Mouse (Mus musculus): Measurements from ENCODE around the gene Il27ra.
"Not testable (repeated sequence)": the region's sequence is repeated elsewhere in the genome, so short reads cannot be mapped to it uniquely, and the experiment has no call there.

Gene Il27ra

GRCm38 (mm10) chr8:84015833-84016232 lies 26.6 kb downstream of the Il27ra start:
- DNase-seq = no peak

DNA sequence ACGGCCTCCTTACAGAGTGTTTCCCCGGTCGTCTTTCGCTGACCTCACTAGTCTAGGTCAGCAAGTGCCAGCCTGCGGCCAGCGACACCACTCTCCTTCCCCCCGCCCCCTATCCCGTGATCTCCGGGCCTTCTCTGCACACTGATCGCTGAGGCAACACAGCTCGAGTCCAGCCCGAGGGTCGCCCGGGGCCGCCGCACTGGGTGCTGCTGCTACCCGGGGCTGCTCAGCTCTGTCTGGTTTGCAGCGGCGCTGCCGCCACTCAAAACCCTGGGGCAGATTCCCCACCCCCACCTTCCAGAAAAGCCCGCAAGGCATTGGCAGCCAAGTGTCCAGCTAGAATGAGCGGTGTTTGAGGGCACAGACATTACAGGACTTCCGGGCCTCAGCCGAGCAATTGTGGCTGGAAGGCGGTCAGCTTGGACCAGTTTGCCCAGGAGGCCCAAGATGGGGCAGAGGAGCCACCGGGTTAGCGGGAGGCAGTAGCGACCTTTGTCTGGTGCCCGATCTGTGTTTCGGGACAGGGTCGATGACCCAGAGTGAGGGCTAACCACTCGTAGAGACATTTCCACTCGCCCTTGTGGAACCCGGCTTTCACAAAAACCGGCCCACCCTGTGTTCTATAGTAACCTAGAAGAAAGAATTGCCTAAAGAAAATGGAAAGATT lies 29.8 kb downstream of the Il27ra start:
- peak in 1 of 2 experiments; percentile 49 for DNase-seq

GRCm38 (mm10) chr8:84011705-84012498 lies 30.5 kb downstream of the Il27ra start, which contains the start of gene 2210011C24Rik:
Gene 2210011C24Rik (minus strand): TSS chr8:84012171.
- peak; percentile 86 to 87 for DNase-seq

DNA sequence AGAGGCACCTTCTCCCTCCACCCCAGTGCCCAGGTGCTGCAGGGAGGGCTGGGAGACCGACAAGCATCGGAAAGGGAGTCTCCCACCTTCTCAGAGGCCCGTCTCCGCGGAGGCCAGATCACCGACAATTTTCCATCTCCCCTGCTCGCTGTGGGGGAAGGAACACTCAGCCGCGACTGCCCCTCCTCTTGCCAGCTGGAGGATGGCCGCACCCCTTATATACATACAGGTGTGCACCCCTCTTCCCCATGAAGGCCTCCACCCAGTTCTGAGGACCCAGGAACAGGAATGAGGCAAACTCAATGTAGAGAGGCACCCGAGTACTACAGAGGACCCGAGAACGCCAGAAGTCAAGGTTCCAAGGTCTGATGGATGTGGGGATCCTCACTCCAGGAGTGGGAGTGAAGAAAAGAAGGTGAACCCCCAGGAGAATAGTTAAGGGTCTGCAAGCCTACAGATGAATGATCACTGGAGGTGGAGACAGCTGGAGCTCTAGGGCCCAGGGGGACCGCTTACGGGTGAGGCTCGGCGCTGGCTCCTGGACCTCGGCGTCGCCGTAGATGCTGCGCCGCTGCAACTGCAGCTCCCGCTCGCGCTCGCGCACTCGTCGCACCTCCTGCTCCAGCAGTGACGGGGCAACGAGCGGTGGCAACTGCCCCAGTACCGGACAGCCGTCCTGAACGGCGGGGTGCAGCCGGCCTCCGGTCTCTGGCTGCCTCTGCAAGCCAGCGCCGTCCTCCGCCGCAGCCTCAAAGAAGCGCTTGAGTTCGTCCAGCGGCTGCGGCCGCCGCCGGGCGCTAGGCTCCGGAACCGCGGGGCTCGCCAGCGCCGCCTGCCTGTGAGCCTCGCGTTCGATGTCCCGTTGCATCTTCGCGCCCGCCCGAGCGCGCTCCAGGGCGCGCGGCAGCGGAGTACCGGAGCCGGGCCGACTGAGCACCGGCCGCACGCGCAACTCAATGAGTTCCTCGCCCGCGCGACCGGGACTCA lies 31.5 kb downstream of the Il27ra start:
- DNase-seq = peak; percentile 74 to 77

- DNase-seq = peak; percentile 87 to 89
Measured at GRCm38 (mm10) chr8:84009876-84010275, 32.5 kb downstream of the Il27ra start.

- DNase-seq = no peak
Measured at GRCm38 (mm10) chr8:84008362-84008761, 34.0 kb downstream of the Il27ra start.

- DNase-seq = not testable (repeated sequence)
Measured at GRCm38 (mm10) chr8:84005502-84005901, 36.9 kb downstream of the Il27ra start.

- peak; percentile 95 to 96 for DNase-seq
Measured at GRCm38 (mm10) chr8:84004533-84005201, 37.7 kb downstream of the Il27ra start.

DNA sequence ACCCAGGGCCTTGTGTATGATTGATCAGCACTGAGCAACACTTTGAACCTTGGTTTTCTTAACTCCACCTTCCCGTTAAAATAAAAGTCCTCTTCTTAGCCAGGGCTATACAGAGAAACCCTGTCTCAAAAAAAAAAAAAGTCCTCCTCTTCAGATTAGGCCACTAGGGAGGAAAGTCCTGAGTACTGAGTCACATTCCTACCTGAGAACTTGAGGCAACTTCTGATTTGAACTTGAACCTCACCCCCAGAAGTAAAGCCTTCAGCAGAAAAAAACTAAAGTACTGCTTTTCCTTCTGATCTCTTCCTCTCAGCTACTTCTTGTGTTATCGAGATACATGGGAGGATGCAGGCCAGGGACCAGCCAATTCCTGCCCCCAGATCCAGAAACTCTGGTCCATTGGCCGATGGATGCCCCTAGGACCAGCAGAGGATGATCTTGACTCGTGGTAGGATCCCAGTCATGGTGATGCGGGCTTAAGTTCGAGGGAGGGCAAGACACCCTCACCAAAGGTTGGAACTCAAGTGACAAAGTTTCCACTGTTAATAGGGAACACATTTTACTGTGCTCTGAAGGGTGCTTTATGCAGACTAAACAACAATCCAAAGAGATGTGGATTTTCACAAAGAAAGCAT lies 38.7 kb downstream of the Il27ra start:
- DNase-seq = no peak

- no peak for DNase-seq
Measured at GRCm38 (mm10) chr8:84002957-84003611, 39.3 kb downstream of the Il27ra start.

DNA sequence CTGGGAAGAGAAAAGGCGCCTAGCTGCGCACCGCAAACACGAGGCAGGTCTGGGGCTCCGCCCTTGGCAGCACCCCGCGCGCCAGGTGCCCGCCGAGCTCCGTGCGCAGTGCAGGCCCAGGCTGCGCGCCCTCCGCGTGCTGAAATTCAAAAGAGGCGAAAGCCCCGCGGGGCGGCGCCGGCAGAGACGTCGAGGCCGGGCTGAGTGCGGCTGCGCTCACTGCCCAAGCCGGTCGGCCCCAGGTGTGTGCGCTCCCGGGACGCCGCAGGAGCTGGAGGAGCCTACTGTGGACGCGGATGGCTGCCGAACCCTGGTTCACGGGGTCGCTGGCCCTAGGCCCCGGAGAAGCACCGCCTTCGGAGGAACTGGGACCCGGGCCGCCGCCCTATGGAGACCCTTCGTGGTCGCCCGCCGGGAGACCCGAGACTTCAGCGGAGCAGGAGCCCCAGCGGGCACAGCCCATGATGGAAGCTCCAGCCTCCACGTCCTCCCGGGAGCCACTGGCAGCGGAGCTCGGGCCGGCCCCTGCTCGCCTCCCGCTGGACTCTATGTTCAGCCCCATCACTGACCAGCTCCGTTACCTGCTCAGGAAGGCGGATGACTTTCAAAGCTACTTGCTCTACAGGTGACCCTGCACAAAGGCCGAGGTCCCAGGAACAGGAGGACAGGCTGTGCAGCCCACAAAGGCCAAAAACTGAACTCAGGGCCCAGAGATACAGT lies 40.9 kb downstream of the Il27ra start, which contains the start of gene 1700067K01Rik:
TSS of gene 1700067K01Rik (plus strand) at position 222 of the 720 bp plus-strand sequence.
- DNase-seq = no peak

DNA sequence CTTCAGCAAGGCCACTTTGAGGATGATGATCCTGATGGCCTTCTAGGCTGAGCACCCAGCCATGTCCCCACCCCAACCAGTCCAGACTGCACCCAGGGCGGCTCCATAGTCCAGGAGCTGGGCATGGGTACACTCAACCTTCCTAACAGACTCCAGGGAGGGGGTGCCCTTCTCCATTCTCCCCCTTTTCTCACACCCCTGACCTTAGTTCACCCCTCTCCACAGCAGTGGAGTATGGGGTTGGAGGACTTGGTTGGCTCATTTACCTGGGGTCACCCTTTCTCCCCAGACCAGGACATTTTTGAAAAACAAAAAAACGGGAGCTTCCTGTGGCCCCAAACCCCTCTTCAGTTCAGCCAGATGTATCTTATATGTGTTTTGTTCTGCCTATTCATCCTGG lies 42.6 kb downstream of the Il27ra start:
- DNase-seq = no peak

GRCm38 (mm10) chr8:83999057-83999705 lies 43.2 kb downstream of the Il27ra start:
- DNase-seq = no peak

- peak; percentile 54 to 60 for DNase-seq
Measured at GRCm38 (mm10) chr8:83998231-83999056, 43.9 kb downstream of the Il27ra start.

- no peak for DNase-seq
Measured at GRCm38 (mm10) chr8:83997511-83998141, 44.8 kb downstream of the Il27ra start, which contains the start of gene Samd1. Gene Samd1 (plus strand): TSS chr8:83997672.

DNA sequence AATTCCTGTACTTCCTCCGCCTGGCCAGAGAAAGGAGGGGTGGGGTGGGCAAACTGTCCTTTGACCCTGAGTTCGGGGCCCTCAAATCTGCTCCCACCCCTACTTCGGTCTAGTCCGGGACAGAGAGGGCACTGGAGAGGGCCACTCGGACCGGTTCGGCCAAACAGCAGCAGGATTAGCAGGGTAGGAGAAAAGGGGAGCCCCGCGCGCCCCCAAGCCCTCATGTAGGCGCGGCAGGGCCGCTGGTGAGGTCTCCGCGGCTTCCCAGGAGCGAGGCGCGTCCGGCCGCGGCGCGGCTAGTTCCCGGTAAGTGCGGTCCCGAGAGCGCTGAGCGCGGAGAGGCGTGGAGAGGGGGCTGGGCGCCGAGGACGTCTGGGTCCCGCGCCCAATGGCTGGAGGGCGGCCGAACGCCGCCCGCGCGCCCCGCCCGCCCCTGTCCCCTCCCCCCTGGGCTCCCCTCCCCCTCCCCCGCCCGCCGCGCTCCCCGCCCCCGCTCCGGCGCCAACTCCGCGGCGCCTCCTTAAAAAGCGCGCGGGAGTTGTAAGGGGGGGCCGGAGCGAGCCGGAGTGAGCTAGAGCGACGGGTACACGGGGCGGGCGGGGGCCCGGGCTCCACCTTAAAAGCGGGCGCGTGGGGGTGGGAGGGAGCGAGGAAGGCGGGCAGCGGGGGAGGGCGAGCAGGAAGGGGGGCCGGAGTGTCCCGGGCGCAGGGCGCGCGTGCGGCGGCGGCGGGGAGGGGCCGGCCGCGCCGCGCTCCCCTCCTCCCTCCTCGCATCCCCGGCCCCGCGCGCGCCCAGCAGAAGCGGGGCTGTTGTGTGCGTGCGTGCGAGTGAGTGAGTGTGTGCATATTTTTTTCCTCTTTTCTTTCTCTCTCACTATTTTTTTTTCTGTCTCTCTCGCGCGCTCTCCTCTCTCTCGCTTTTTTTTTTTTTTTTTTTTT lies 45.6 kb downstream of the Il27ra start:
- peak; percentile 91 to 93 for DNase-seq

GRCm38 (mm10) chr8:83995973-83996372 lies 46.4 kb downstream of the Il27ra start:
- no peak for DNase-seq

All from lung, adult 18-20 months (tissue).